Mouse (Mus musculus) CH12.LX (cell line): ENCODE data around the gene Pdzd9. TPM values are rescaled to one million over a fixed set of nuclear protein-coding genes. Genes with fewer than 3 reads are reported as not detected.

Source experiments
- DNase-seq: peaks from one replicate; pipeline ENCODE4 v3.0.0-alpha.2; 2013; ENCODE audit errors: extremely low read depth
- H3K27ac ChIP-seq: 2 replicates; pipeline ENCODE4 v1.5.1; 2012; ENCODE audit warnings: low read depth, mild to moderate bottlenecking, control low read depth, moderate library complexity; ENCODE audit not compliant: insufficient read depth
- H3K27me3 ChIP-seq: replicated peaks from 2 replicates; pipeline ENCODE3; 2012; ENCODE audit warnings: inconsistent platforms
- H3K36me3 ChIP-seq, 2 experiments: replicated peaks in 1 of 2; 2 replicates each; pipeline versions ENCODE3 to v1.6.1; 2012; ENCODE audit warnings: inconsistent platforms in 1 of 2, low read length in 1 of 2, mild to moderate bottlenecking in 1 of 2, mixed read lengths in 1 of 2, moderate library complexity in 1 of 2; ENCODE audit not compliant: control insufficient read depth in 1 of 2, insufficient read depth in 1 of 2
- H3K4me1 ChIP-seq, 2 experiments: 2 replicates each; pipeline ENCODE4 v1.6.1; 2012; ENCODE audit warnings: inconsistent platforms in 1 of 2, moderate library complexity in 1 of 2; ENCODE audit not compliant: insufficient read depth in 2 of 2, control insufficient read depth in 1 of 2
- H3K4me2 ChIP-seq: 2 replicates; pipeline ENCODE4 v1.6.1; 2012; ENCODE audit warnings: low read depth, mild to moderate bottlenecking, control low read depth; ENCODE audit not compliant: poor library complexity, insufficient read depth, severe bottlenecking
- H3K4me3 ChIP-seq, 3 experiments: fragments of 150-350 bp in 1 of 3; sonication (generic) in 1 of 3; replicated peaks in 1 of 3; 2 replicates each; pipeline versions ENCODE3 to v1.5.1; 2011 to 2012; ENCODE audit warnings: low read depth in 2 of 3, low read length in 2 of 3, mild to moderate bottlenecking in 2 of 3, moderate library complexity in 2 of 3, control low read depth in 1 of 3, improper control_type of control experiment in 1 of 3, inconsistent platforms in 1 of 3, mixed read lengths in 1 of 3; ENCODE audit not compliant: poor library complexity in 1 of 3
- H3K79me2 ChIP-seq: replicated peaks from 2 replicates; pipeline ENCODE4 v1.6.1; 2012; ENCODE audit warnings: mild to moderate bottlenecking, moderate library complexity; ENCODE audit not compliant: control insufficient read depth, poor library complexity, insufficient read depth, severe bottlenecking; ENCODE audit errors: extremely low read depth
- H3K9ac ChIP-seq: 2 replicates; pipeline ENCODE4 v1.6.1; 2012; ENCODE audit warnings: low read depth, mild to moderate bottlenecking, control low read depth, moderate library complexity; ENCODE audit not compliant: insufficient read depth
- H3K9me3 ChIP-seq: replicated peaks from 2 replicates; pipeline ENCODE3; 2012; ENCODE audit warnings: low read length, inconsistent platforms, mixed read lengths
- BHLHE40 ChIP-seq: IDR thresholded peaks from 2 replicates; pipeline ENCODE4 v1.6.1; 2011; ENCODE audit warnings: mild to moderate bottlenecking, low read depth, low read length, improper control_type of control experiment
- CHD1 ChIP-seq: IDR thresholded peaks from 2 replicates; pipeline ENCODE4 v1.6.1; 2012; ENCODE audit warnings: low read depth, low read length, improper control_type of control experiment, inconsistent platforms
- CHD2 ChIP-seq: IDR thresholded peaks from 2 replicates; pipeline ENCODE4 v1.6.1; 2011; ENCODE audit warnings: low read length, improper control_type of control experiment
- CTCF ChIP-seq, 2 experiments: IDR thresholded peaks in 1 of 2; conservative IDR thresholded peaks in 1 of 2; 2 replicates each; pipeline ENCODE4 v1.5.1; 2011 to 2012; ENCODE audit warnings: low read depth in 2 of 2, low read length in 2 of 2, improper control_type of control experiment in 1 of 2, inconsistent platforms in 1 of 2, mild to moderate bottlenecking in 1 of 2, moderate library complexity in 1 of 2
- E2F4 ChIP-seq: IDR thresholded peaks from 2 replicates; pipeline ENCODE4 v1.6.1; 2011; ENCODE audit warnings: low read depth, low read length, improper control_type of control experiment; ENCODE audit not compliant: insufficient replicate concordance
- EP300 ChIP-seq: IDR thresholded peaks from 2 replicates; pipeline ENCODE4 v1.6.1; 2011; ENCODE audit warnings: low read length, improper control_type of control experiment
- JUND ChIP-seq: conservative IDR thresholded peaks from 2 replicates; pipeline ENCODE4 v1.6.1; 2011; ENCODE audit warnings: low read depth, low read length, improper control_type of control experiment
- MAX ChIP-seq: IDR thresholded peaks from 2 replicates; pipeline ENCODE4 v1.6.1; 2011; ENCODE audit warnings: low read length, improper control_type of control experiment
- MAZ ChIP-seq: IDR thresholded peaks from 2 replicates; pipeline ENCODE4 v1.6.1; 2012; ENCODE audit warnings: low read depth, mild to moderate bottlenecking, inconsistent platforms, low read length, improper control_type of control experiment, moderate library complexity
- NELFE ChIP-seq: IDR thresholded peaks from 2 replicates; pipeline ENCODE4 v1.6.1; 2011; ENCODE audit warnings: low read depth, low read length, improper control_type of control experiment
- NRF1 ChIP-seq: IDR thresholded peaks from 2 replicates; pipeline ENCODE4 v1.6.1; 2014; ENCODE audit warnings: low read depth, mild to moderate bottlenecking, inconsistent platforms, low read length, improper control_type of control experiment, moderate library complexity
- PAX5 ChIP-seq: IDR thresholded peaks from 2 replicates; pipeline ENCODE4 v1.6.1; 2012; ENCODE audit warnings: low read length, inconsistent platforms, mixed read lengths
- RCOR1 ChIP-seq: conservative IDR thresholded peaks from 2 replicates; pipeline ENCODE4 v1.6.1; 2012; ENCODE audit warnings: low read depth, mild to moderate bottlenecking, inconsistent platforms, low read length, improper control_type of control experiment
- SMC3 ChIP-seq: IDR thresholded peaks from 2 replicates; pipeline ENCODE4 v1.6.1; 2011; ENCODE audit warnings: low read depth, low read length, improper control_type of control experiment
- ZC3H11A ChIP-seq: IDR thresholded peaks from 2 replicates; pipeline ENCODE4 v1.6.1; 2012; ENCODE audit warnings: low read depth, mild to moderate bottlenecking, inconsistent platforms, low read length, improper control_type of control experiment
- ZMIZ1 ChIP-seq: IDR thresholded peaks from 2 replicates; pipeline ENCODE4 v1.6.1; 2012; ENCODE audit warnings: low read depth, mild to moderate bottlenecking, inconsistent platforms, low read length, improper control_type of control experiment
- dilution Hi-C: fragments of 300-500 bp; cut with MboI; formaldehyde crosslinking; loops from 2 replicates; pipeline ENCODE4 v1.14.3; 2020; ENCODE audit warnings: low sequenced_read_pairs; ENCODE audit not compliant: extremely low pct_unique_long_range_greater_than_20kb, extremely low pct_ligation_motif_present
- in situ Hi-C: fragments of 300-500 bp; cut with MboI; formaldehyde crosslinking; loops from 3 replicates; pipeline ENCODE4 v1.14.3; 2019; ENCODE audit warnings: low sequenced_read_pairs, low pct_ligation_motif_present, low pct_unique_long_range_greater_than_20kb, mixed read lengths
- polyA plus RNA-seq: library from polyadenylated mRNA; unstranded; fragments of >175 nt; gene quantifications from 2 replicates; pipeline ENCODE4 v1.2.1, GENCODE M21; 2012; ENCODE audit warnings: low read depth; ENCODE audit not compliant: insufficient read length
- total RNA-seq, 2 experiments: library from RNA; depleted of rRNA; stranded (reverse); fragments of 300-350 nt in 1 of 2; fragments of >200 nt in 1 of 2; gene quantifications; 2 replicates each; pipeline ENCODE4 v1.2.3; 2012 to 2014

Pdzd9 gene
- total and polyA plus RNA-seq, 3 experiments, result 0.39 to 0.51 TPM; not detected in 1

DNA sequence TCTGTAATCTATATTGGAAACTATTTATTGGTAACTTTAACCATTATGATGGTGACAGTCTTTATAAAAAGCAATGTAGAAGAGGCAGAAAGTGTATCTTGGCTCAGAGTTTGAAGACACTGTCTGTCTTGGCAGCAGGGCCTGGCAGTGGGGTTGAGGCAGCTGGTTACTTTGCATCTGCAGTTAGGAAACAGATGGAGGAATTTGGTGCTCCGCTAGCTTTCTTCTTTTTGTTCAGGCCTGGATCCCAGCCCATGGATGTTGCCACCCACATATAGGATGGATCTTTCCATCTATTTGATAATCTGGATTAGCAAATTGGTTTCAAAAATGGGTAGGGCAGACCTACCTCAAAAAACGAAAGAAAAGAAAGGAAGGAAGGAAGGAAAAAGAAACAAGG lies 22.3 kb downstream of the Pdzd9 start:
- H3K79me2 ChIP-seq, result no peaks in the 10 kb centered on the region
- in situ Hi-C loops, result loop anchor here (25.0 kb wide), 1 partner anchor 536 kb away; the partner anchor contains the start of gene Tmem159
- H3K4me2 ChIP-seq, result no peak overlapping the region
- no peak overlapping the region for H3K27ac ChIP-seq
- no peaks in the 10 kb centered on the region for H3K4me1 ChIP-seq
- no peaks in the 10 kb centered on the region for H3K9me3 ChIP-seq
- no peak overlapping the region for H3K4me3 ChIP-seq
- H3K27me3 ChIP-seq, result no peaks in the 10 kb centered on the region
- peaks cover 73 to 98% of the 10 kb centered on the region in 2 experiments for H3K36me3 ChIP-seq
- TF ChIP-seq BHLHE40 (no peak), NRF1 (no peak), ZC3H11A (no peak), NELFE (no peak), PAX5 (no peak), EP300 (no peak), SMC3 (no peak), E2F4 (no peak), ZMIZ1 (no peak), MAX (no peak), CHD1 (no peak), CHD2 (no peak), MAZ (no peak), RCOR1 (no peak), JUND (no peak)
- DNase-seq, result no peak
- H3K9ac ChIP-seq, result no peak overlapping the region
- dilution Hi-C loops, result no loop called here

DNA sequence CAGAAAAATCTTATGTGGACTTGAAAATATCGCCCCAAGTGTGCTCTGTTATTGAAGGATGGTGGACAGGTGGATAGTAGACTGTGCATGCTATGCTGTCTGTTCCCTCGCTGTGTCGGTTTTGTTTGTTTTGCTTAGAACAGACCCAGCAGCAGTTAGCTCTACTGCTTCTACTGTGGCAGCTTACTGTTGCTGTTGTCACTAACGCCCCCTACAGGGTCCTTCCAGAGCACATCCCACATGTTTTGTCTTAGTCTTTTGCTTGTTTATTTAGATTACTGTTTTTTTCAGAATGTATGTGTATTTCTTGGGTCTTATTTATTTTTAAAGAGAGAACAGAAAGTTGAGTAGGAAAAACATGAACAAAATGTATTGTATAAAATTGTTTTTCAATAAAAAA lies 26.9 kb downstream of the Pdzd9 start:
- in situ Hi-C loops (loop anchor here (25.0 kb wide), 1 partner anchor 531 kb away; the partner anchor contains the start of gene Tmem159), dilution Hi-C loops (no loop called here)
- Histone ChIP-seq H3K4me1 (peaks cover 0 to 3% of the 10 kb centered on the region in 2 experiments; a peak in 1 of 4 replicates), H3K4me3 (no peak overlapping the region), H3K9ac (no peak overlapping the region), H3K4me2 (no peak overlapping the region), H3K36me3 (peaks cover 55 to 89% of the 10 kb centered on the region in 2 experiments), H3K9me3 (no peaks in the 10 kb centered on the region), H3K27ac (no peak overlapping the region), H3K27me3 (no peaks in the 10 kb centered on the region), H3K79me2 (peaks cover 3% of the 10 kb centered on the region)
- peak; percentile 20 for DNase-seq
- TF ChIP-seq CTCF (conservative IDR thresholded peaks at IDR 0.05 in 1 of 2, IDR thresholded peaks at IDR 0.05 in 1 of 2; ENCODE audit: low read depth in 2 of 2, low read length in 2 of 2), result peak in 1 of 2 experiments; percentile 35; a peak in 2 of 4 replicates
- TF ChIP-seq MAX, result no peak
